Mouse (Mus musculus): ENCODE data around the gene Gm9817.

GRCm38 (mm10) chr13:45095028-45095427 lies 16.5 kb downstream of the Gm9817 start:
- TF ChIP-seq POLR2A (IDR thresholded peaks at IDR 0.05; ENCODE audit: low read depth, low read length) (no peak), CTCF (IDR thresholded peaks at IDR 0.05; ENCODE audit: extremely low read depth, insufficient read depth, insufficient read length, insufficient replicate concordance) (no peak)
